Mouse (Mus musculus) kidney, postnatal 25 days (tissue): Measurements from ENCODE around the gene BC035947.

ENCODE experiments used
- DNase-seq, 2 experiments: peaks; one replicate each; pipeline ENCODE4 v3.0.0; 2021; ENCODE audit warnings: mixed read lengths in 2 of 2

The BC035947 gene

GRCm38 (mm10) chr1:78501036-78501435 lies 10.9 kb downstream of the BC035947 start:
- DNase-seq, result no peak

DNA sequence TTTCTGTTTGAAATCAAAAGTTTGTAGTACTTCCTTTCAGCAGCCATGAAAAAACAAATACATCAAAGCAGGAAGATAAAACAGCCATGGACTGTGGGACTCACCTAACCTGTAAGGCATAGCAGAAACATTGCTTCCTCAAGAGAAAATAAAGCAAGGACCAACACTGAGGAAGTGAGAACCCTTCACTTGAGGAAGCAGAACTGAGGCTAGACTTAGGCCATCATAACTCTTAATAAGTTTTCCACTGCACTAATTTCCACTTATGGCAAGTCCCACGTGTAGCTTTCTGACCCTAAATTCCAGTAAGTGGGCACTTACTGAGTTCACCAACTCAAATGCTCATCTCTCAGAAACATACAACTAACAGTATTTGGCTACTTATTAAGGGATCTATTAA lies 21.8 kb downstream of the BC035947 start:
- DNase-seq, result no peak

GRCm38 (mm10) chr1:78488752-78489492 lies 23.0 kb downstream of the BC035947 start, which contains the start of gene Farsb:
Gene Farsb (minus strand): TSS chr1:78488897.
- peak; percentile 92 to 95 for DNase-seq

GRCm38 (mm10) chr1:78488427-78488751 lies 23.6 kb downstream of the BC035947 start:
- DNase-seq, result no peak

GRCm38 (mm10) chr1:78484361-78484760 lies 27.6 kb downstream of the BC035947 start:
- DNase-seq, result no peak

DNA sequence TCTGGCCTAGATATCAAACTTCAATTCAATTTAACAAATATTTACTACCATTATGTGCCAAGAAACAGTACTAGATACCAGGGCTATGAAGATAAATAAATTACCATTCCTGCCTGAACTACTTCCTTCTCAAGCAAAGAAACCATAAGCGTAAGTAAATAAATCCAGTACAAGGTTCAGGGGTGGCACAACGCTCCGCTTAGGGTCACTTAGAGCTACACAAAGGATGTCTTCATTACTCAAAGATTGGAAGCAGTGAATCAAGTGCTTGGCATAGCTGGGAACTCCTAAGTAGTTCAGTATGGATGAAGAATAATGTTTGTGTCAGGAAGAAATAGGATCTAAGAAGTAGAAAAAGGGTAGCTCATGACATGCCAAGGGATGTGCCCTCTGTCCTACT lies 28.5 kb downstream of the BC035947 start:
- DNase-seq, result no peak

- no peak for DNase-seq
Observed at GRCm38 (mm10) chr1:78472441-78472840, 39.5 kb downstream of the BC035947 start.

GRCm38 (mm10) chr1:78454659-78455058 lies 57.3 kb downstream of the BC035947 start:
- peak in 1 of 2 experiments; percentile 60 for DNase-seq

DNA sequence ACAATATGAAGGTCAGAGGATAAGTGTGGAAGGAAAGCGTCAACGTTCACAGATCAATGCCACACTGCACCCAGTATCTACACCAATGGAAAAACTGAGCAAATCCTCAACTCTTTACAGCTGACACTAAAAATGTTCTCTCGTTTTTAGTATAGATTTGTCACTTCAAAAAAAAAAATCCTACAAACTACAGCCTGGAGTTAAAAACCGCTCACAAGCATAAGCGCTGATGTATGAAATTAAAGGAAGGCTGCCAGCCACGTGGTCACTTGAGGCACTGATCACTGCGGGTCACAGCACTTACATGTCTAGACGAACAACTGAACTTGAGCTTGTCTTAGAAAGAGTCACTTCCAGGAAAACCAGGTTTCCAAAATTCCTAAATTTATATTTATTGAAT lies 58.1 kb downstream of the BC035947 start:
- DNase-seq, result peak in 1 of 2 experiments; percentile 35

DNA sequence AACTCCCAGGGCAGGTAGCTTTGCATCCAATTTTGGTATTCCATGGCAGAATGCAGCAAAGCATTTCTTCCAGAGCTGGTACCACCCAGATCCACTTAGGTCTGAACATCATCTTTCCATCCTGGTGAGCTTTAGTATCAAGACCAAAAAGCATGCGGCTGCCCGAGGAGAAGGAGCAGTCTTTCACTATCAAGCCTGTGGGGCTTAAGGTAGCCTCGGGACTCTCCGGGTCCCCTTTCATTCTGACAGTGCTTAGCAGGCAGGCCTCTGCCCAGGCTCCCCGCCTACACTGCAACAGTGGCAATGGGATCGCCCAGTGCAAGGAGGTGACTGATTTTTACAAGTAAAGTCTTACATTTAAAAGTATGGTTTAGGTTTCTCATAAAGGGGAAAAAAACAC lies 59.4 kb downstream of the BC035947 start:
- DNase-seq, result no peak

DNA sequence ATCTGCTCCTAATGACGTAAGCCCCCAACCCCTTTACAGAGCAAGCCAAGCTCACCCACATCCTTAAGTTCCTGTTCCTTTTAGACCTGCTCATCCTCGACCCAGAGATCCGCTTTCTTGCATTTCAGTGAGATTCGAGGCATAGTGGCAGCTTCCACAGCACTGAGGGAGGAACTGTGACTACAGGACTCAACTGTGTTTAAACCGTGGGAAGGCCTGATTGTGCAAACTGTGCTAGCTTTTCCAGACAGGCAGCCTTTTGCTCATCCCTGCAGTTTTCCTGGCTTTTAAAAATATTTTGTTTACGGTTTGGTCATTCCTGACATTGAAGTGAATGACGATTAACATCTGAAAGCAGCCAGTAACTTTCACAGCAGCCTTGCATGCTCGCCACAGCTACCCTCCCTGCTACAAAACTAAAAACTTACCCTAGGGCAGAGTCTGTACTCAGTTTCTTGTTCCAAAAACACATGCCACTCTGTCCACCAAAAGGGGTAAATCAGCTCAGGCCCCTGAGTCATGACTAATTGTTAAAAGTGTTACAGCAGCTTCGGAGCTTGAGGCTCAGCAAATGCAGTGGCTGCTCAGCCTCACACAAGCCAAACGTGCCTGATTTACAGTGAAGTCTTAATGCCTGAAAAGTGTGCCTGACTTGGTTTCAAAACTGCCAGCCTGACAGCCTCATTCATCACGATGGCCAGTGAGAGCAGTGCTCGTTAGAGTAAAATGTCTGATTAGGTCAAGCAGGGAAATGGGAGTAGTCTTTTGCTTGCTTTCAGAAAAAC lies 60.7 kb downstream of the BC035947 start:
- no peak for DNase-seq

- no peak for DNase-seq
Observed at GRCm38 (mm10) chr1:78448091-78448490, 63.9 kb downstream of the BC035947 start.
